ENCODE assay signal across 8 mouse cellular contexts in genomic region chr3:108085281-108085720, GRCm38 (mm10). TPM values are rescaled to one million over a fixed set of nuclear protein-coding genes. Genes with fewer than 3 reads are reported as not detected.
DNase-seq lines count a peak whose midpoint lies in the region; ATAC-seq and TF ChIP-seq lines count a peak whose summit lies in the region.

No protein-coding gene starts in this region.

- under 1% methylated on average over 14 of the region's 14 CpGs for WGBS in embryonic facial prominence, embryonic 10.5 days
- WGBS in intestine, postnatal 0 days = under 1% methylated on average over 14 of the region's 14 CpGs
- under 1% methylated on average over 14 of the region's 14 CpGs for WGBS in midbrain, embryonic 10.5 days

- peak; percentile 70 for ATAC-seq in granulocyte monocyte progenitor cell, adult 5-6 weeks (replicated peaks; ENCODE audit: poor library complexity, severe bottlenecking)
- ATAC-seq in intestine, postnatal 0 days = peak; percentile 80

- peak; percentile 99 for DNase-seq in adrenal gland, postnatal 14 days
- peak; percentile 94 for DNase-seq in embryonic facial prominence, embryonic 10.5 days (ENCODE audit: low spot score)
- DNase-seq in left cerebral cortex, postnatal 36 days (ENCODE audit: low spot score in 2 of 2) = peak; percentile 86 to 87
- peak; percentile 90 for DNase-seq in midbrain, embryonic 10.5 days (ENCODE audit: low spot score)
- peak; percentile 93 for DNase-seq in right cerebral cortex, postnatal 4 days
- peak; percentile 91 for DNase-seq in yolk sac, embryonic 10.5 days (ENCODE audit: low spot score)

- no peaks in the 10 kb centered on the region for H3K9me3 ChIP-seq in embryonic facial prominence, embryonic 10.5 days
- no peaks in the 10 kb centered on the region for H3K9me3 ChIP-seq in intestine, postnatal 0 days (ENCODE audit: control insufficient read depth)
- no peaks in the 10 kb centered on the region for H3K9me3 ChIP-seq in midbrain, embryonic 10.5 days (replicated peaks)

- peaks cover 9% of the 10 kb centered on the region for H3K36me3 ChIP-seq in embryonic facial prominence, embryonic 10.5 days (replicated peaks)
- peaks cover 5% of the 10 kb centered on the region; the same call in 1 of the 2 replicates for H3K36me3 ChIP-seq in intestine, postnatal 0 days (ENCODE audit: control insufficient read depth, insufficient read depth)
- H3K36me3 ChIP-seq in midbrain, embryonic 10.5 days = peaks cover 7% of the 10 kb centered on the region

- peak overlapping the region; percentile 77 for H3K9ac ChIP-seq in intestine, postnatal 0 days (ENCODE audit: low read depth, low read length)

- peak overlapping the region; percentile 90 for H3K4me3 ChIP-seq in embryonic facial prominence, embryonic 10.5 days
- H3K4me3 ChIP-seq in intestine, postnatal 0 days (ENCODE audit: low read depth, low read length) = peak overlapping the region; percentile 75
- H3K4me3 ChIP-seq in midbrain, embryonic 10.5 days = peak overlapping the region; percentile 91

- peak overlapping the region; percentile 95 for H3K27ac ChIP-seq in embryonic facial prominence, embryonic 10.5 days (replicated peaks)
- peak overlapping the region; percentile 91 for H3K27ac ChIP-seq in intestine, postnatal 0 days (ENCODE audit: low read depth, low read length)
- H3K27ac ChIP-seq in midbrain, embryonic 10.5 days (replicated peaks) = peak overlapping the region; percentile 94

- intact Hi-C loops in left cerebral cortex, postnatal 36 days (cut with DNase I) = loop anchor here (5.0 kb wide), 1 partner anchor 62 kb away; the partner anchor contains the start of gene Gnai3

- H3K4me2 ChIP-seq in intestine, postnatal 0 days (replicated peaks; ENCODE audit: low read depth) = peak overlapping the region; percentile 97

- H3K27me3 ChIP-seq in embryonic facial prominence, embryonic 10.5 days (replicated peaks; ENCODE audit: low read depth, poor library complexity, severe bottlenecking) = no peaks in the 10 kb centered on the region
- H3K27me3 ChIP-seq in intestine, postnatal 0 days (replicated peaks; ENCODE audit: control insufficient read depth, insufficient read depth, low read length) = no peaks in the 10 kb centered on the region
- peaks cover 22% of the 10 kb centered on the region for H3K27me3 ChIP-seq in midbrain, embryonic 10.5 days (ENCODE audit: low read depth, poor library complexity, severe bottlenecking)

- TF ChIP-seq CTCF in intestine, postnatal 0 days (IDR thresholded peaks at IDR 0.05; ENCODE audit: low read depth) = peak; percentile 54

- peaks cover 81% of the 10 kb centered on the region for H3K4me1 ChIP-seq in embryonic facial prominence, embryonic 10.5 days
- H3K4me1 ChIP-seq in intestine, postnatal 0 days (replicated peaks; ENCODE audit: control insufficient read depth, insufficient read depth, low read length) = peaks cover 10% of the 10 kb centered on the region
- peaks cover 75% of the 10 kb centered on the region for H3K4me1 ChIP-seq in midbrain, embryonic 10.5 days

RNA-seq across cellular contexts. Expression of gene Ampd2, which starts 1.1 kb away (rescaled TPM):
- 117 and 124 TPM in 2 replicates for total RNA-seq in adrenal gland, postnatal 14 days (2021)
- polyA plus RNA-seq in embryonic facial prominence, embryonic 10.5 days (2016; fragmentation: Nextera tagmentation; extraction: Ambion mirVana) = 69.4 and 70.6 TPM in 2 replicates
- 126 and 158 TPM in 2 replicates for total RNA-seq in granulocyte monocyte progenitor cell, adult 5-6 weeks (2014; fragmentation: Nextera tagmentation)
- total RNA-seq in granulocyte monocyte progenitor cell, adult 5-6 weeks (2017) = 54.6 and 69.6 TPM in 2 replicates
- 17.6 and 18.2 TPM in 2 replicates for polyA plus RNA-seq in intestine, postnatal 0 days (2015; fragmentation: Nextera tagmentation; extraction: Ambion mirVana)
- total RNA-seq in left cerebral cortex, postnatal 36 days (2021) = 10 to 100 TPM; 48.9 to 52.9 TPM
- polyA plus RNA-seq in midbrain, embryonic 10.5 days (2016; fragmentation: Nextera tagmentation; extraction: Ambion mirVana) = 60.0 and 63.8 TPM in 2 replicates

RNA-seq across cellular contexts. Expression of gene Gnat2, which starts 7.3 kb away (rescaled TPM):
- 9.8 and 12.6 TPM in 2 replicates for total RNA-seq in adrenal gland, postnatal 14 days (2021)
- polyA plus RNA-seq in embryonic facial prominence, embryonic 10.5 days (2016; fragmentation: Nextera tagmentation; extraction: Ambion mirVana) = 0.90 and 1.3 TPM in 2 replicates
- 1.9 and 2.2 TPM in 2 replicates for total RNA-seq in granulocyte monocyte progenitor cell, adult 5-6 weeks (2014; fragmentation: Nextera tagmentation)
- total RNA-seq in granulocyte monocyte progenitor cell, adult 5-6 weeks (2017) = 2.5 TPM in 1 of 2 replicates, not detected in the other
- polyA plus RNA-seq in intestine, postnatal 0 days (2015; fragmentation: Nextera tagmentation; extraction: Ambion mirVana) = 0.43 and 0.80 TPM in 2 replicates
- not detected for total RNA-seq in left cerebral cortex, postnatal 36 days (2021)
- 0.72 and 1.5 TPM in 2 replicates for polyA plus RNA-seq in midbrain, embryonic 10.5 days (2016; fragmentation: Nextera tagmentation; extraction: Ambion mirVana)

RNA-seq across cellular contexts. Expression of gene Gstm4, which starts 40.6 kb away (rescaled TPM):
- total RNA-seq in adrenal gland, postnatal 14 days (2021) = 11.2 and 12.3 TPM in 2 replicates
- 12.9 and 13.2 TPM in 2 replicates for polyA plus RNA-seq in embryonic facial prominence, embryonic 10.5 days (2016; fragmentation: Nextera tagmentation; extraction: Ambion mirVana)
- total RNA-seq in granulocyte monocyte progenitor cell, adult 5-6 weeks (2014; fragmentation: Nextera tagmentation) = 21.7 and 31.2 TPM in 2 replicates
- total RNA-seq in granulocyte monocyte progenitor cell, adult 5-6 weeks (2017) = 16.3 and 35.5 TPM in 2 replicates
- polyA plus RNA-seq in intestine, postnatal 0 days (2015; fragmentation: Nextera tagmentation; extraction: Ambion mirVana) = 28.4 and 30.5 TPM in 2 replicates
- 10 to 100 TPM in 1 of 2 experiments, 1 to 10 TPM in 1; 7.8 to 11.8 TPM for total RNA-seq in left cerebral cortex, postnatal 36 days (2021)
- polyA plus RNA-seq in midbrain, embryonic 10.5 days (2016; fragmentation: Nextera tagmentation; extraction: Ambion mirVana) = 12.4 and 14.1 TPM in 2 replicates

Comparison
In these comparisons a context has a peak if more than half of its experiments do, and no peak if none do; other contexts are left out.
1. Peak in every context shown above with its lines: DNase-seq, ATAC-seq, H3K4me3 ChIP-seq and H3K27ac ChIP-seq.